Mouse (Mus musculus): ENCODE data around the gene Rwdd3. TPM values are rescaled to one million over a fixed set of nuclear protein-coding genes. Genes with fewer than 3 reads are reported as not detected.

The Rwdd3 gene
- polyA plus RNA-seq, 1 experiment from 2014 or later = 2.3 TPM

DNA sequence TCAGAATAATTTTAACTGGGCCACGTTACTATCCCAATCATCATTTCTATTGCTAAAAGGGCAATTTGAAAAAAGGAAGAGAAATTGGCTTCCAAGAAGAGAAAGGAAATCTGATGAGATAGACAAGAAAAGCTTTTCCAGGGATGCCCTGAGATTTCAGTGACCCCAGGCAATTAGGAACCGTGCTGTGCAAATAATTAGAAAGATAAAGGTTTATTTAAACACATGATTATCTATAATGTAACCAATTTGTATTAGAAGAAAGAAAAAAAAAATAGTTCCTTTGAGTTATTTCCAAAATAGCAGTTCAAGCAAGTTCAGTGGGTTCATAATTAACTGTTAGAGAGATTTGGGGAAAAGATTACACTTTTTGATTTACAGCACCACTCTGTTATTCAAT lies 1.2 kb upstream of the Rwdd3 start:
- Histone ChIP-seq H3K27ac (no peak overlapping the region), H3K79me2 (ENCODE audit: inconsistent target) (no peaks in the 10 kb centered on the region), H3K4me3 (ENCODE audit: inconsistent target) (no peak overlapping the region), H3K36me3 (ENCODE audit: inconsistent target) (no peaks in the 10 kb centered on the region)
- 90% methylated on average over 1 of the region's 2 CpGs for WGBS (ENCODE audit: missing documents)

GRCm38 (mm10) chr3:121171872-121172265 lies 374 bp upstream of the Rwdd3 start:
- 29% methylated on average over 6 of the region's 6 CpGs for WGBS (ENCODE audit: missing documents)
- no peaks in the 10 kb centered on the region for H3K79me2 ChIP-seq (ENCODE audit: inconsistent target)
- no peak overlapping the region for H3K27ac ChIP-seq
- no peaks in the 10 kb centered on the region for H3K36me3 ChIP-seq (ENCODE audit: inconsistent target)
- H3K4me3 ChIP-seq (ENCODE audit: inconsistent target) = no peak overlapping the region

- WGBS (ENCODE audit: missing documents) = 44% methylated on average over 7 of the region's 7 CpGs
- no peak overlapping the region for H3K27ac ChIP-seq
- H3K36me3 ChIP-seq (ENCODE audit: inconsistent target) = no peaks in the 10 kb centered on the region
- peak overlapping the region; percentile 39 for H3K4me3 ChIP-seq (ENCODE audit: inconsistent target)
- H3K79me2 ChIP-seq (ENCODE audit: inconsistent target) = no peaks in the 10 kb centered on the region
These were observed 864 bp downstream of the Rwdd3 start for GRCm38 (mm10) chr3:121170631-121171030.

- no peak overlapping the region for H3K27ac ChIP-seq
- no peaks in the 10 kb centered on the region for H3K36me3 ChIP-seq (ENCODE audit: inconsistent target)
- no peak overlapping the region for H3K4me3 ChIP-seq (ENCODE audit: inconsistent target)
- no peaks in the 10 kb centered on the region for H3K79me2 ChIP-seq (ENCODE audit: inconsistent target)
- 88% methylated on average over 15 of the region's 15 CpGs for WGBS (ENCODE audit: missing documents)
These were observed 2.2 kb downstream of the Rwdd3 start for GRCm38 (mm10) chr3:121169092-121169942.

- Histone ChIP-seq H3K4me3 (ENCODE audit: inconsistent target) (no peak overlapping the region), H3K27ac (no peak overlapping the region), H3K36me3 (ENCODE audit: inconsistent target) (no peaks in the 10 kb centered on the region), H3K79me2 (ENCODE audit: inconsistent target) (no peaks in the 10 kb centered on the region)
- 95% methylated on average over 8 of the region's 8 CpGs for whole genome bisulfite sequencing (ENCODE audit: missing documents)
These were observed 2.9 kb downstream of the Rwdd3 start for GRCm38 (mm10) chr3:121168581-121168980.

DNA sequence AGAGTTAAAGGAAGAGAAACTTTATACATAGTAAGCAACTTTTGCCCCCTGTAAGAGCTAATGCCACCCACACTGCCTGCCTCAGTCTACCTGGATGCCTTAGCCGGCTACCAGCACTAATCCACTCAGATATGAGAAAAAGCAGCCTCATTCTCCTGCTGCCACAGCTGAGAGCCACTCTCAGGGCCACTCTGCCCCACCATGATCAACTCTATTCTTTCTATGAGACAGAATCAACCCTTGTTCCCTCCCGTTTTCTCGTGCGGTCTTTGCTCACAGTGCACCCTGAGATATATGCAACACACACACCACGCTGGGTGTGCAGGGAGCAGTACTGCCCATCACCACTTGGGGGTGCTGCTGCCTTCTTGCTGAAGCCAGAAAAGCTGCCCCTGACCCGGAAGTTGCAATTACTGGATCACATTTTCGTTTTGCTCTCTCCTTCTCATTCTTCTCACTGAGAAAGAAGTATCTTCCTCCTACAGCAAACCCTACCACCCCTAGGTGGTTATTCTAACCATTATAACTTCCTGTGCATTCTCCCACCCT lies 8.2 kb downstream of the Rwdd3 start:
- Histone ChIP-seq H3K79me2 (ENCODE audit: inconsistent target) (no peaks in the 10 kb centered on the region), H3K4me3 (ENCODE audit: inconsistent target) (no peak overlapping the region), H3K27ac (no peak overlapping the region), H3K36me3 (ENCODE audit: inconsistent target) (no peaks in the 10 kb centered on the region)
- 56% methylated on average over 7 of the region's 7 CpGs for WGBS (ENCODE audit: missing documents)

- Histone ChIP-seq H3K4me3 (ENCODE audit: inconsistent target) (no peak overlapping the region), H3K36me3 (ENCODE audit: inconsistent target) (no peaks in the 10 kb centered on the region), H3K79me2 (ENCODE audit: inconsistent target) (no peaks in the 10 kb centered on the region), H3K27ac (no peak overlapping the region)
- WGBS (ENCODE audit: missing documents) = 53% methylated on average over 2 of the region's 2 CpGs
These were observed 9.8 kb downstream of the Rwdd3 start for GRCm38 (mm10) chr3:121161661-121162060.

DNA sequence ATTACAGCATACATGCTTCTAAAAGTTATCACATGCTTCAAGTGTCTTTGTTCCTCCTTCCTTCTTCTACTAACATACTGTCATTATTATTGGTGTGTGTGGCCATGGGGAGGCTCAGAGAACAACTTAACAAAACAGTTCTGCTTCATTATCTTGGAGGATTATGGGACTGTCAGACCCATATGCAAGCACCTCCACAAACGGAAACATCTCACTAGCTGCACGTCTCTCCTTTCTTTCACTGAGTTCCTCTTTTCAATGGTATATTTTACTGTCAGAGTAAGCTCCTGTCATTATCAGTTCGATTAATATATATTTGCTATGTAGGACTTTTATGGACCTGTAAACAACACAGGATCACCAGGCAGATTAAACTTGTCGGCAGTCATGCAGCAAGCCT lies 11.1 kb downstream of the Rwdd3 start:
- H3K79me2 ChIP-seq (ENCODE audit: inconsistent target) = no peaks in the 10 kb centered on the region
- H3K36me3 ChIP-seq (ENCODE audit: inconsistent target) = no peaks in the 10 kb centered on the region
- H3K4me3 ChIP-seq (ENCODE audit: inconsistent target) = no peak overlapping the region
- no peak overlapping the region for H3K27ac ChIP-seq
- WGBS (ENCODE audit: missing documents) = 8% methylated on average over 4 of the region's 4 CpGs

DNA sequence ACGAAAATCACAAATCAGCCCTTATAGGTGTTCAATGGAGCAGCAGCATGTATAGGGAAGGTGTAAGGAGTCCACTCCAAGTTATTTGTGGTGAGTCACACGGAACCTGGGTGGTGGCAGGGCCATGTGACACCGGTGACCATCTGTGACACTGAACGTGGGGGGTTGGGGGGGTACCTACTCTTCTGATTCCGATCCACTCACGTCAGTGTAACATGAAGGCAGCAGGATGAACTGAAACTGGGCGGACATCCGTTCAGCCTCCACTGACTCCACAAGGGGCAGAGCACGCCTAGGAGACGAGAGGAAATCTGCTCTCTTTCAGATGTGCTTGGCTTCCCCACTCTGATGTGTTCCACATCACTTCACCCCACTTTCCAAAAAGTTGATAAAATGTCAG lies 11.9 kb downstream of the Rwdd3 start:
- Histone ChIP-seq H3K36me3 (ENCODE audit: inconsistent target) (no peaks in the 10 kb centered on the region), H3K27ac (no peak overlapping the region), H3K79me2 (ENCODE audit: inconsistent target) (no peaks in the 10 kb centered on the region), H3K4me3 (ENCODE audit: inconsistent target) (no peak overlapping the region)
- 29% methylated on average over 10 of the region's 10 CpGs for WGBS (ENCODE audit: missing documents)

GRCm38 (mm10) chr3:121158901-121159351 lies 12.6 kb downstream of the Rwdd3 start:
- 92% methylated on average over 16 of the region's 16 CpGs for WGBS (ENCODE audit: missing documents)
- Histone ChIP-seq H3K4me3 (ENCODE audit: inconsistent target) (no peak overlapping the region), H3K27ac (no peak overlapping the region), H3K36me3 (ENCODE audit: inconsistent target) (no peaks in the 10 kb centered on the region), H3K79me2 (ENCODE audit: inconsistent target) (no peaks in the 10 kb centered on the region)

GRCm38 (mm10) chr3:121157546-121158330 lies 13.8 kb downstream of the Rwdd3 start:
- WGBS (ENCODE audit: missing documents) = 84% methylated on average over 10 of the region's 10 CpGs
- Histone ChIP-seq H3K79me2 (ENCODE audit: inconsistent target) (no peaks in the 10 kb centered on the region), H3K27ac (no peak overlapping the region), H3K4me3 (ENCODE audit: inconsistent target) (no peak overlapping the region), H3K36me3 (ENCODE audit: inconsistent target) (no peaks in the 10 kb centered on the region)

- H3K4me3 ChIP-seq (ENCODE audit: inconsistent target) = no peak overlapping the region
- H3K27ac ChIP-seq = no peak overlapping the region
- H3K79me2 ChIP-seq (ENCODE audit: inconsistent target) = no peaks in the 10 kb centered on the region
- no peaks in the 10 kb centered on the region for H3K36me3 ChIP-seq (ENCODE audit: inconsistent target)
- WGBS (ENCODE audit: missing documents) = 86% methylated on average over 9 of the region's 11 CpGs
These were observed 14.9 kb downstream of the Rwdd3 start for GRCm38 (mm10) chr3:121156451-121157186.

DNA sequence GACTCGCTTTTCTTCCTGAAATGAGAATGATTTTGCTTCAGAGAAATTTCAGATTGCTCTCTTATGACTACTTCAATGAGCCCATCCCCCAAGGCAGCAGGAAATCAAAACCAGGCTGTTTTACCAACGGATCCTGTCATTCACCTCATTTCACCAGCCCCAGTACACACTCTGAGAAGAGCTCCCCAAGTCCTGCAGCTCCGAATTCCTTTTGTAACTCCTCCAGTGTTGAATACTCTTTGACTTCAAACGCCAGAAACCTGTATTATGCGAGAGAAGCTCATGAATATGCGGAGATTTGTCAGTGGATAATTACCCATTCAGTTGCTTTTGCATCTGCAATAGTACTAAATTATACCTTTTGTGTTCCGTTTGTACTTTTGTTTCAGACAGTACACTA lies 15.5 kb downstream of the Rwdd3 start:
- Histone ChIP-seq H3K27ac (no peak overlapping the region), H3K36me3 (ENCODE audit: inconsistent target) (no peaks in the 10 kb centered on the region), H3K79me2 (ENCODE audit: inconsistent target) (no peaks in the 10 kb centered on the region), H3K4me3 (ENCODE audit: inconsistent target) (no peak overlapping the region)
- 40% methylated on average over 7 of the region's 7 CpGs for WGBS (ENCODE audit: missing documents)

DNA sequence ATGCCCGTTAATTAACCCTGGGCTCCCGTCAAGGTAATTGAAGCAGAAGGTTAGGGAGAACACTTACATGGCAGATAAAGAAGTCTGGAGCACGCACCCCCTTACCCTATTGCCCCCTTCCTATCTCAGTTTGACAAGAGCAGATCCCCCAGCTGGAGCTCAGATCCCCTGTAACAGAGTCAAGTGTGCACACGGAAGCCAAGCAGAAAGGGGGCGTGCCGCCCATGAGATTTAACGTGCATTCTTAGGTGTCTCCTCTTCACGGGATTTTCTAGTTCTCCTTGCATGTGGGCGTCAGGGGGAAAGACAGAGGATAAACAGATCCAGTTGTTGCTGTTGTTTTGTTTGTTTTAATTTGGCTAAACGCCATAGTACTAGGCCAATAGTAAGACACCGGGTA lies 37.6 kb downstream of the Rwdd3 start:
- WGBS (ENCODE audit: missing documents) = 96% methylated on average over 11 of the region's 11 CpGs
- Histone ChIP-seq H3K79me2 (ENCODE audit: inconsistent target) (no peaks in the 10 kb centered on the region), H3K4me3 (ENCODE audit: inconsistent target) (no peak overlapping the region), H3K27ac (no peak overlapping the region), H3K36me3 (ENCODE audit: inconsistent target) (no peaks in the 10 kb centered on the region)
